Mouse (Mus musculus): ENCODE data around the gene Rnaseh2c.

Rnaseh2c gene

GRCm38 (mm10) chr19:5572331-5573125 is 29.1 kb upstream of the Rnaseh2c start:
- peak; percentile 72 to 84 for DNase-seq (ENCODE audit: low spot score in 2 of 2)

- no peak for DNase-seq (ENCODE audit: low spot score in 2 of 2)
These were observed 26.3 kb upstream of the Rnaseh2c start for GRCm38 (mm10) chr19:5575336-5575735.

DNA sequence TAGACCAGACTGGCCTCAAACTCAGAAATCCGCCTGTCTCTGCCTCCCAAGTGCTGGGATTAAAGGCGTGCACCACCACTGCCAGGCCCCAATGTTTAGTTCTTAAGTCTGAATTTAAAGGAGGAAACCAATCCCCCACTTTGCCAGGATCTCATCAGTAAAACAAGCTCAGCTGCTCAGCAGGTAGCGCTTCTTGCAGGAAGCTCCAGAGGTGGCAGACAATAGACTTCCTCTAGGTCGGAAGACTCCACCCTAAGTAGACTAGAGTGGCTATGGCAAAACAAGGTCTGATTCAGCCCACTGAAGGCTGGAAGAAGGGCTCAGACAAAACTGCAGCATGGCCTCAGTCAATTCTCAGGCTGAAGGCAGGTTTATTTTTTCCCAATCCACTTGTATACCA is 21.7 kb upstream of the Rnaseh2c start:
- DNase-seq (ENCODE audit: low spot score in 2 of 2), result no peak

DNA sequence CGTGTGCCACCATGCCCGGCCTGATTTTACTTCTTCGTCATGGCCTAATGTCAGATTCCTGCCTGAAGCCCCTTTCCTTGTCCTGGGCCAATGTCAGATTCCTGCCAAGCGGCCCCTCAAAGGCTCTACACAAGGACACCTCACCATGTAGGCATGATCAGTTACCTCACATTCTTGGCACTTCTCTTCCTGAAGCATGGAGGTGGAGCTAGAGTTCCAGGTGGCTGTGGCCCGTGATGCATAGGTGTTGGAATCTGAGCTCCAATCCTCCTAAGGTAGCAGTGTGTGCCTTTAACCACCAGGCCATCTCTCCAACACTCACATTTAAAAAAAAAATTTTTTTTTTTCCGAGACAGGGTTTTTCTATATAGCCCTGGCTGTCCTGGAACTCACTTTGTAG is 20.9 kb upstream of the Rnaseh2c start:
- no peak for DNase-seq (ENCODE audit: low spot score in 2 of 2)

DNA sequence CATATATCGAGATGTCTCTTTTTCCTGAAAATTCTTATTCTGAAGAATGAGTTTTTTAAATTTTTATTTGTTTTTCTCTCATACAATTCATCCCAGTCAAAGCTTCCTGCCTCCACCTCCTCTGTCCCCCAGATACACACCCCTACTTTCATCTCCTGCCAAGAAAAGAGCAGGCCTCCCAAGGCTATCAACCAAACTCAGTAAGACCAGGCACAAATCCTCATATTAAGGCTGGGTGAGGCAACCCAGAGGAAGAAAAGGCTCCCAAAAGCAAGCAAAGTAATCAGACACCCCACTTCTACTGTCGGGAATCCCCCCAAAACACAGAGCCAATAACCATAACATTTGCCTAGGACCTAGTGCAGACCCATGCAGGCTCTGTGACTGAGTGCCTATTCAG is 19.7 kb upstream of the Rnaseh2c start:
- no peak for DNase-seq (ENCODE audit: low spot score in 2 of 2)

DNA sequence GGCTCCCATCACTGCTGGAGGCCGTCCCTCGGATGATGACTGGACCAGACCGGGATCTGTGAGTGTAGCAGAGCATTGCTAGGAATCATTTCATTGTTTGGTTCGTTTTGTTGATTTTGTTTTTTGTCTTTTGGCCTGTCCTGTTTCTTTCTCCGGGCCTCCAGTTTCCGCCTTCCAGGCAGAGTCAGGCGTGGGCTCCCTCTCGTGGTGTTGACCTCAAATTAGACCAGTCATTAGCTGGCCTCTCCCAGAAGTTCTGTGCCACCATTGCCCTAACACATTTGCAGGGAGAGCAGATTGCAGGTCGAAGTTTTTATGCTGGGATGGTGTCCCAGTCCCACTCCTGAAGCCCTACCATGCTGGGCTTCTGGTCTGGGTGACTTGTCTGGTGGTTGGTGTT is 12.5 kb upstream of the Rnaseh2c start:
- no peak for DNase-seq (ENCODE audit: low spot score in 2 of 2)

GRCm38 (mm10) chr19:5591888-5592287 is 9.8 kb upstream of the Rnaseh2c start:
- DNase-seq (ENCODE audit: low spot score in 2 of 2), result no peak

- no peak for DNase-seq (ENCODE audit: low spot score in 2 of 2)
These were observed 2.4 kb upstream of the Rnaseh2c start for GRCm38 (mm10) chr19:5599224-5599623.

DNA sequence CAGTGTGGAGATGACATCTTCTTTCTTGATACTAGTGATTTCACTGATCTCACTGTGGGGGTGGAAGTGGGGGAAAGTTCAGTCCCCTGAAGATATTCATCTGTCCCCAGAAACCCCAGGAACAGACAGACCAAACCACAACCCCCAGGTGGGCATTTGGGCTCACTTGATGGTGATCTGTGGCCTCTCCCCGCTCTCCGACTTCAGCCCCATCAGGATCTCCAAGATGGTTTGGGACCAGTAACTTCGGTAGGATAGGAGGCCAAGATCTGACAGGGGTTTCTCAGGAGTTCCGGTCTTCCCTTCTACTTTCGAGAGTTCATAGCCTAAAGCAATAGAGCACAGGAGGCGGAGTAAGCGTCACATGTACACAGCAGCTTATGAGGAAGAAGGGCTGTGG is 2.0 kb downstream of the Rnaseh2c start:
- DNase-seq (ENCODE audit: low spot score in 2 of 2), result no peak

DNA sequence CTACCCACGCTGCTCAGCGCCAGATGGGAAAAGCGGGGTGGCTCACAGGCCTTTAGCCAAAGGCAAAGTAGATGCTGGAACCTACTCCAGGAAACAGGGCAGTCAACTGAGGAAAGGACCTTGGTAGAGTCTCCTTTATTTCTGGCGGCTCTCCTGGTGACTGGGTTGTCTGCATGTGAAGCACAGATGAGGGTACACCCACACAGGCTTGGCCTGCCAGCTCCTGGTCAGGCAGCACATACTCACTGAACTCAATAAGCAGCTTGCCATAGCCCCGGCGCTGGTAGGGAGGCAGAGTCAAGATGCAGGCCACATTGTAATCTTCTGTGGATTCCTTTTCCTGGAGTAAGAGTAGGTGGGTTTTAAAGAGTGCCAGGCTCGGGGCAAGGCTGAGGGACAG is 3.5 kb downstream of the Rnaseh2c start:
- peak in 1 of 2 experiments; percentile 49 for DNase-seq (ENCODE audit: low spot score in 2 of 2)

GRCm38 (mm10) chr19:5606196-5606595 is 4.5 kb downstream of the Rnaseh2c start:
- DNase-seq (ENCODE audit: low spot score in 2 of 2), result no peak

GRCm38 (mm10) chr19:5607705-5608410 is 6.2 kb downstream of the Rnaseh2c start:
- no peak for DNase-seq (ENCODE audit: low spot score in 2 of 2)

DNA sequence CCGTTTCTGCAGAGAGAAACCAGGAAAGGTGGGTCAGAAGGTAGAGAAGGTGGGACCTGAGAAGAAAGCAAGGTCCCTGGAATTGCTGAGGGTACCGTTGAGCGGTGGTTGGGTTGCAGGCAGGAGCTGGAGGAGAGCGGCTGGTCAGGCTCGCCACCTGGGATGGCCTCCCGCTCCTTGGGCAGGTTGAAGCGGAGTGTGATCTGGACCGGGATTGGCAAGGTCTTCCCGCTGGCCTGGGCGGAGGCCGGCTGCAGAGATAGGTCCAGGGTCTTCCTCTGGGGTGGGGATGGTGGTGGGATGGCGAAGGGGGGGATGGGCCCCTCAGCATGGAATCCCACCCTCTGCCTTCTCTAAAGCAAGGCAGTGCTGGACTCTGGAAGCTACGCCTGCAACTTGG is 7.0 kb downstream of the Rnaseh2c start:
- DNase-seq (ENCODE audit: low spot score in 2 of 2), result no peak

- DNase-seq (ENCODE audit: low spot score in 2 of 2), result peak in 1 of 2 experiments; percentile 27
These were observed 7.5 kb downstream of the Rnaseh2c start for GRCm38 (mm10) chr19:5609171-5609546.

DNA sequence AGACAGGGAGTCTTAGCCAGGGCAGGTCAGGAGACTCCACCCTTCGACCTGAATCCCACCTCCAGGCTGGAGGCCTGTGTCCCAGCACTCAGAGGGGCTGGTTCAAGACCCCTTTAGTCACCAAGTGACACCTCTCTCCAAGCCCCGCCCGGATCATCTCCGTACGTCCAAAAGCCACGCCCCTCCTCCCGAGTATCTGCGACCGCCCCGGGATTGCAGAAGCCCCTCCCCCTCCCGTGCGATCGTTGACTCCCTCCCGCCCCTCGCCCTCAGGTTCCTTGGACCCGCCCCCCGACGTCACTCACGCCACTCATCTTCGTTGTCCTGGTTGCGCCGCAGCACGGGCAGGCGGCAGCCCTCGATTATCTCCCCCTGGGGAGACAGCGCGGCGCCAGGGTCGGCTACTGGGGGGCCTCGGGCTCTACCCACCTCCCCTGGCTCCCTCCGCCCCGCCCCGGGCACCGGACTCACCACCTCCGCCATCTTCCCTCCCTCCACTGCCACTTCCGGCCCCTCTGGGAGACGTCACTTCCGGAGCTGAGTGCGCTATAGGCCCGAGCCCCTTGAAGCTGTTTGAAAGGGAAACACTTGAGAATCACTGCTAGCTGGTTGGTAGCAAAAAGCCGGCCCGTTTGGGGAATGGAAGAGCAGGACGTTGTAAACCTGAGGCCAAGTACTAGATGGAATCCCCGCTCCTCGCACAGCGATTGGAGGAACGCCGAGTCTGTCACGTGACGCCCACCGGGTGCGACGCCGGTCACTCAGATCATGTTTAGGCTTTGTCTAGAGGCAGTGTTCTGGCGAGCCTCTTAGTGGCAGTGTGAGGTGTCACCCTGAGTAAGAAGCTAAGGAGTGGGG is 8.1 kb downstream of the Rnaseh2c start, which contains the start of gene Kat5:
Gene Kat5 (minus strand): TSS at position 691 of the 858 bp plus-strand sequence.
- peak; percentile 92 to 96 for DNase-seq (ENCODE audit: low spot score in 2 of 2)

- no peak for DNase-seq (ENCODE audit: low spot score in 2 of 2)
These were observed 10.3 kb downstream of the Rnaseh2c start for GRCm38 (mm10) chr19:5611973-5612372.

GRCm38 (mm10) chr19:5612762-5613411 is 11.2 kb downstream of the Rnaseh2c start:
- no peak for DNase-seq (ENCODE audit: low spot score in 2 of 2)

GRCm38 (mm10) chr19:5614953-5615352 is 13.3 kb downstream of the Rnaseh2c start:
- DNase-seq (ENCODE audit: low spot score in 2 of 2), result no peak

DNA sequence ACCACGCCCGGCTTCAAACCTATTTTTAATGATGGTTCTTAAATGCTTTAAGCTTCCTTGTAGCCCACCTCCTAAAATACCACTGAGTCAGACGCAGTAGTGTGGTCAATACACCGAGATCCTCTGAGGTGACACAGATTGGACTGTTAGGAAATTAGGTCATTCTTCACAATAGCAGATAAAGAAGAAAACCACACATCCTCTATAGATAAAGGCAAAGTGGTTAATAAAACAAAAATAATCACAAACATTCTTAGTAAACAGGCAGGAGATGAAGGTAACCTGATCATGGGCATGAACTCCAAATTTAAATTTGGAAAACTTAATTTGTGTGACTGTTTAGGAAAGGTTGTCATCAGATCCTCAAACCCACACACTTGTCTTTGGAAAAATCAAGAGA is 18.3 kb downstream of the Rnaseh2c start:
- no peak for DNase-seq (ENCODE audit: low spot score in 2 of 2)

GRCm38 (mm10) chr19:5621884-5622283 is 20.2 kb downstream of the Rnaseh2c start:
- no peak for DNase-seq (ENCODE audit: low spot score in 2 of 2)

GRCm38 (mm10) chr19:5625311-5625710 is 23.6 kb downstream of the Rnaseh2c start:
- no peak for DNase-seq (ENCODE audit: low spot score in 2 of 2)

DNA sequence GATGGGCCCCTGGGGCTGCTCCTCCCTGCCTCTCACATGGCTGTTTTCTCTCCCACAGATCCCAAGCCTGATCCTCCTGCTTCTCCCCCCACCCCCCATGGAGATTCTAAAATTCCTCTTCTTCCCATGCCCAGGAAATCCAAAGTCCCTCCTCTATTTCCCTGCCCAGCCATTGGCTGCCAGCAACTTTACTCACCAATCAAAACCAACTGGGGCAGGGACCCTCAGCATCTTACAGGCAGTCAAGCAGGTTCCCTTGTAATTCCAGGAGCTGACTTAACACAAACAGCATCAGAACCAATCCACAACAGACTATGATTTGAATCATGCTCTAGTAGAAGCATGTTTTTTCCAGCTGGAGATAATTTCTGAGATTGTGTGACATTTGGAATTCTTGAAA is 28.2 kb downstream of the Rnaseh2c start:
- no peak for DNase-seq (ENCODE audit: low spot score in 2 of 2)
